Mouse (Mus musculus) skeletal muscle tissue, postnatal 0 days (tissue): ENCODE measurements around the gene Defb18. TPM values are rescaled to one million over a fixed set of nuclear protein-coding genes. Genes with fewer than 3 reads are reported as not detected.

ENCODE experiments used
- polyA plus RNA-seq: library from polyadenylated mRNA; unstranded; fragments of >200 nt; fragmentation: Nextera tagmentation; extraction: Ambion mirVana; gene quantifications from 2 replicates; pipeline ENCODE4 v1.2.1, GENCODE M21; 2015

Gene Defb18
- not detected in 2 replicates for polyA plus RNA-seq

DNA sequence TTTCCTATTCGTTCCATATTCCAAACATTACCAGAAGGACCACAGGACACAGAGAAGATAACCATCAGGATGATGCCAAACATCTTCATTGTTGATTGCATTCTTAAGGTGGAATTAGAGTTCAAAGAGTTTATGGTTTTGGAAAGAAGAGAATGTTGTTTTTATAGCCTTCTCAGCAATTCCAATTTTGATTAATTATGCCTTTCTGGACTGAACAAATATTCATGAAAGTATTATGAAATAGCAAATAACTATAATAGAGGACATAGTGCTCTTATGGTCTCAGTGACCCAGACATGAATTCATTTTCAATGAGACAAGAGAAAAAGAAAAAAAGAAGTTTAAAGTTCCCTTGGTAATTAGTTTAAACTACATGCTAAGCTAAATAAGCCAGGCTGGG, at the start of gene Defb18:
Defb18 (minus strand) TSS at position 101 of the 400 bp plus-strand sequence.

DNA sequence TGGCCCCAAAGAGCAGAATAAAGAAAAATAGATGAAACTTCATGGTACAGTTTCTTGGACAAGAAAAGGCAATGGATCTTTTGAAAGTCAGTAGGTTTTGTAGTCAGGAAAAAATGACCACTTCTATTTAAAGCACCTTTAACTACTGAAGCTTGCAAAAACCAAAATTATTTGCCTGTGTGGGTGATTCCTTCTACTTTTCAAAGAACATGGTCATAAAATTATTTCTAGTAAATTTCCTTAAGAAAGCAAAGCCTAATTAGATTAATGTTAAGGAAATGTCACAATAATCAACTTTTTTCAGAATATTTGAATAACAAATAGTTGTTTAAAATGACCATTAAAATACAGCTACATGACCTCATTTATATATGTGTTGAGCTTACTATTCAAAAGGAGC, 27.8 kb upstream of the Defb18 start, which contains the start of gene Defb41:
Defb41 (minus strand) TSS at position 101 of the 400 bp plus-strand sequence.

Other genes with a start within 250 kb of the Defb18 start
- gene Crisp4, start 91.5 kb downstream of the Defb18 start, polyA plus RNA-seq, result not detected in 2 replicates
- not detected in 2 replicates for gene Defb41, start 27.7 kb upstream of the Defb18 start, polyA plus RNA-seq